Mouse (Mus musculus): Measurements from ENCODE around the gene Cbll1.
"Not testable (repeated sequence)": the region's sequence is repeated elsewhere in the genome, so short reads cannot be mapped to it uniquely, and the experiment has no call there.

The Cbll1 gene

GRCm38 (mm10) chr12:31498936-31499313 is 491 bp downstream of the Cbll1 start:
- DNase-seq (ENCODE audit: low read depth, low spot score): no peak

GRCm38 (mm10) chr12:31486431-31486830 is 13.0 kb downstream of the Cbll1 start:
- no peak for DNase-seq (ENCODE audit: low read depth, low spot score)

GRCm38 (mm10) chr12:31478182-31478581 is 21.2 kb downstream of the Cbll1 start:
- DNase-seq (ENCODE audit: low read depth, low spot score): not testable (repeated sequence)

- no peak for DNase-seq (ENCODE audit: low read depth, low spot score)
Measured at GRCm38 (mm10) chr12:31462615-31463014, 36.8 kb downstream of the Cbll1 start.

- DNase-seq (ENCODE audit: low read depth, low spot score): no peak
Measured at GRCm38 (mm10) chr12:31461371-31461770, 38.0 kb downstream of the Cbll1 start.

GRCm38 (mm10) chr12:31460270-31460669 is 39.1 kb downstream of the Cbll1 start:
- DNase-seq (ENCODE audit: low read depth, low spot score): peak; percentile 31

GRCm38 (mm10) chr12:31458474-31458873 is 40.9 kb downstream of the Cbll1 start:
- no peak for DNase-seq (ENCODE audit: low read depth, low spot score)

GRCm38 (mm10) chr12:31456271-31456670 is 43.1 kb downstream of the Cbll1 start:
- DNase-seq (ENCODE audit: low read depth, low spot score): no peak

- DNase-seq (ENCODE audit: low read depth, low spot score): no peak
Measured at GRCm38 (mm10) chr12:31449341-31449740, 50.1 kb downstream of the Cbll1 start.

GRCm38 (mm10) chr12:31444827-31445226 is 54.6 kb downstream of the Cbll1 start:
- no peak for DNase-seq (ENCODE audit: low read depth, low spot score)

GRCm38 (mm10) chr12:31444131-31444546 is 55.3 kb downstream of the Cbll1 start:
- DNase-seq (ENCODE audit: low read depth, low spot score): peak; percentile 13

- DNase-seq (ENCODE audit: low read depth, low spot score): no peak
Measured at GRCm38 (mm10) chr12:31439612-31440011, 59.8 kb downstream of the Cbll1 start.

GRCm38 (mm10) chr12:31437791-31438190 is 61.6 kb downstream of the Cbll1 start:
- DNase-seq (ENCODE audit: low read depth, low spot score): no peak

Measured in ES-CJ7 (cell line).